Mouse (Mus musculus) ES-E14 (cell line): ENCODE measurements around the gene Clic6. TPM values are rescaled to one million over a fixed set of nuclear protein-coding genes. Genes with fewer than 3 reads are reported as not detected.

Source experiments
- DNase-seq: peaks from one replicate; pipeline ENCODE4 v3.0.0-alpha.2; 2013; ENCODE audit warnings: low read depth, low spot score
- H3K27ac ChIP-seq: 2 replicates; pipeline ENCODE4 v1.5.1; 2012; ENCODE audit warnings: low read depth, mild to moderate bottlenecking, low read length, moderate library complexity, mixed read lengths; ENCODE audit not compliant: poor library complexity, insufficient read depth, severe bottlenecking
- H3K36me3 ChIP-seq: 2 replicates; pipeline ENCODE4 v1.6.1; 2012; ENCODE audit warnings: mild to moderate bottlenecking, low read length, moderate library complexity, mixed read lengths; ENCODE audit not compliant: control insufficient read depth, poor library complexity, insufficient read depth, severe bottlenecking
- H3K4me1 ChIP-seq, 2 experiments: fragments of 150-350 bp in 1 of 2; sonication (generic) in 1 of 2; 2 replicates each; pipeline ENCODE4 v1.6.1; 2012; ENCODE audit warnings: low read length in 2 of 2, mild to moderate bottlenecking in 1 of 2, mixed read lengths in 1 of 2; ENCODE audit not compliant: control insufficient read depth in 2 of 2, insufficient read depth in 2 of 2, poor library complexity in 1 of 2
- H3K4me3 ChIP-seq, 2 experiments: fragments of 150-350 bp in 1 of 2; sonication (generic) in 1 of 2; 2 replicates each; pipeline ENCODE4 v1.5.1; 2012; ENCODE audit warnings: low read length in 2 of 2, low read depth in 1 of 2, mild to moderate bottlenecking in 1 of 2, mixed read lengths in 1 of 2; ENCODE audit not compliant: insufficient read depth in 1 of 2, poor library complexity in 1 of 2, severe bottlenecking in 1 of 2
- H3K9ac ChIP-seq: 2 replicates; pipeline ENCODE4 v1.6.1; 2012; ENCODE audit warnings: low read depth, mild to moderate bottlenecking, low read length, mixed read lengths; ENCODE audit not compliant: poor library complexity, insufficient read depth, severe bottlenecking
- H3K9me3 ChIP-seq: fragments of 150-350 bp; sonication (generic); 2 replicates; pipeline ENCODE4 v1.6.1; 2012; ENCODE audit warnings: low read depth, mild to moderate bottlenecking, low read length; ENCODE audit not compliant: control insufficient read depth, insufficient read depth
- CHD2 ChIP-seq: IDR thresholded peaks from 2 replicates; pipeline ENCODE4 v1.6.1; 2014; ENCODE audit warnings: mild to moderate bottlenecking, low read depth, low read length, inconsistent platforms
- HCFC1 ChIP-seq: IDR thresholded peaks from 2 replicates; pipeline ENCODE4 v1.6.1; 2012; ENCODE audit warnings: low read length, inconsistent platforms, borderline replicate concordance; ENCODE audit not compliant: insufficient read depth
- MAFK ChIP-seq: IDR thresholded peaks from 2 replicates; pipeline ENCODE4 v1.6.1; 2014; ENCODE audit warnings: mild to moderate bottlenecking, low read depth, low read length, inconsistent platforms; ENCODE audit not compliant: insufficient read depth
- ZC3H11A ChIP-seq: IDR thresholded peaks from 2 replicates; pipeline ENCODE4 v1.6.1; 2012; ENCODE audit warnings: low read depth, mild to moderate bottlenecking, inconsistent platforms, low read length, borderline replicate concordance
- ZNF384 ChIP-seq: IDR thresholded peaks from 2 replicates; pipeline ENCODE4 v1.6.1; 2012; ENCODE audit warnings: low read depth, low read length, inconsistent platforms
- in situ Hi-C, 2 experiments: fragments of 600-800 bp; cut with MboI; formaldehyde crosslinking; loops; one replicate each; pipeline ENCODE4 v1.15.1; 2025; ENCODE audit warnings: low sequenced_read_pairs in 2 of 2, inconsistent platforms in 1 of 2; ENCODE audit not compliant: unreplicated experiment in 2 of 2
- total RNA-seq: library from RNA; depleted of rRNA; stranded (reverse); fragments of 300-350 nt; gene quantifications from 2 replicates; pipeline ENCODE4 v1.2.3, GENCODE M21; 2012

Clic6 gene
- total RNA-seq, 1 experiment, result 1.0 TPM

DNA sequence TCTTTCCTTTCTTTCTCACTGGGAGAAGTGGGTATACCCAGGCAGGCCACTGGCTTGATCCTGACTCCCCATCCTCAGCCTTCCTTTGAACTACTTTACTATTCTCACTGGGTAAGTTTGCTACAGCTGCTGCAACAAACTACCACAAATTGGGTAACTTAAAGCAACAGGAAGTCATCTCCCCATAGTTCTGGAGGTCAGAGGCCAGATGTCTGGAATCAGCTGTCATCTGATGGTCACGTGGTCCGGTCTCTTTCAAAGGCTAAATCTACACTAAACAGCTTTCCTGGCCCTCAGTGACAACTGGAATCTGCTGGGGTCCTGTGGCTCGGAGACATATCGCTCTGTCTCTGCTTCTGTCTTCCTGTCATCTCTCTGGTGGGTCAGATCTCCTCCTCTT, 87.7 kb downstream of the Clic6 start:
- H3K9ac ChIP-seq, result no peak overlapping the region
- peaks cover 0 to 2% of the 10 kb centered on the region in 2 experiments; a peak in 1 of 4 replicates for H3K4me1 ChIP-seq
- no peak for DNase-seq
- H3K36me3 ChIP-seq, result no peaks in the 10 kb centered on the region
- in situ Hi-C loops, result no loop called here
- no peak overlapping the region for H3K4me3 ChIP-seq
- H3K27ac ChIP-seq, result no peak overlapping the region
- no peak for TF ChIP-seq CHD2
- no peak for TF ChIP-seq ZNF384
- TF ChIP-seq MAFK, result no peak
- no peak for TF ChIP-seq ZC3H11A
- no peak for TF ChIP-seq HCFC1
- H3K9me3 ChIP-seq, result no peaks in the 10 kb centered on the region

DNA sequence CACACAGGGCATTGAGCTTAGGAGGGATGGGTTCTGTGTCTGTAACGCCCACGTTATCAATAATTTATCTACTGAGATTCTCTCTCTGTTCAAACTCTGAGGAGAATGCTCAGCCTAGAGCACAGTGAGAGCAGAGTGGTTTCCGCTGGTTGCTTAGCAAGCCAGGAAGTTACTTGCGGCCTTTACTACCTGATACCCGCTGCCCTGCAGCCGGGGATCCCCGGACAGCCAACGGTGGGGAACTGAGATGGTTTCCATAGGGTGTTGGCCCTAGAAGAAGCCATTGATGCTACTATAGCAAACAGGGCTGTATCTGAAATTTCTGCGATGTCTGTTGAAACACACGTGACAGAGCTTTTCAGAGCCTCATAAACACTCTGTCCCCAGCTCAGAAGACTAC, 90.3 kb downstream of the Clic6 start:
- H3K4me3 ChIP-seq, result no peak overlapping the region
- no peak overlapping the region for H3K27ac ChIP-seq
- TF ChIP-seq HCFC1, result no peak
- TF ChIP-seq CHD2, result no peak
- no peak for TF ChIP-seq MAFK
- TF ChIP-seq ZNF384, result no peak
- TF ChIP-seq ZC3H11A, result no peak
- DNase-seq, result no peak
- H3K36me3 ChIP-seq, result no peaks in the 10 kb centered on the region
- H3K9me3 ChIP-seq, result no peaks in the 10 kb centered on the region
- H3K4me1 ChIP-seq, result peaks cover 0 to 2% of the 10 kb centered on the region in 2 experiments; a peak in 1 of 4 replicates
- in situ Hi-C loops, result no loop called here
- no peak overlapping the region for H3K9ac ChIP-seq

DNA sequence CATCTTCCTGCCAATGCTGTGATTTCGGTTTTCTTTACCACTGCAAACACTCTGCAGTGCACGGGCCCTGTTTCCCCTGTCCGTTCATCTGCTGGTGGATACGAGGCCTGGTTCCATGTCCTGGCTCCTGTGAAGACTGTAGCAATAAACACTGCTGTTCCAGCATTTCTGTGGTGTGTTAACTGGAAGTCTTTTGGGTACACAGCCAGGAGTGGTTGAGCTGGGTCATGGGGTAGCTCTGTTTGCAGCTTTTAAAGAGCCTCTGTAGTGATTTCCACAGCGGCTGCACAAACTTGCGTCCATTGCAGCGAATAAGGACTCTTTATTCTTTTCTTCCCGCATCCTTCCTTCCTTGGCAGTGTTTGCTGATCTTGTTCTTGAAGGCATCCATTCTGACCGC, 91.8 kb downstream of the Clic6 start:
- in situ Hi-C loops, result no loop called here

DNA sequence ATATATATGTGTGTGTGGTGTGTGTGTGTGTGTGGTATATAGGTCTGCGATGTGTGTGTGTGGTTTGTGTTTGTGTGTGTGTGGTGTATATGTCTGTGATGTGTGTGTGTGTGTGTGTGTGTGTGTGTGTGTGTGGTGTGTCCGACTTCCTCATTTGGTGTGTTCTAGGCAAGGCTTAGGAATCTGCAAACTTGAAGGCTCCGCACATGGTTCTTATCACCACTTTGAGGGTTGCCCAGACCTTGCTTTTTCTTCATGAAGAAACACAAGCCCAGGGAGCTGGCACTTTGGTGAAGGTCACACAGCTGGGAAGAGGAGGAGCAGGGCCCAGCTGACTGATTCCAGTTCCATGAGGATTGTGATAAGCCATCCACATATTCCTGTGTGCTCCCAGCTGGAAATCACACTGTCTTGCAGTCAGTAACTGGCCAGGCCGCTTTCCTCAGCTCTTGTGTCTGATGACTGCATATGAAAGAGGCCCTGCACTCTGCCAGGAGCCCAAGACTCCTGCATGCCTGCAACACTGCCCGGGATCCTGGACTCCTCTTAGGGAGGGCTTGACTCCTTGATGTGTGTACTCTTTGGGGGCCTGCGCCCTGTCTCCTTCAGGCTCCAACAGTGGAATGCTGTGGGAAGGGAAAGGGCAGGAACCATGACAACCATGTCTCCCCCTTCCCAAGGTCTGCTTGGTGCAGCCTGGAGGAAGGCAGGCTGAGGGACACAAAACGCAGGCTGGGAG, 93.5 kb downstream of the Clic6 start:
- Histone ChIP-seq H3K36me3 (no peaks in the 10 kb centered on the region), H3K9me3 (no peaks in the 10 kb centered on the region), H3K27ac (no peak overlapping the region), H3K4me3 (no peak overlapping the region), H3K4me1 (no peaks in the 10 kb centered on the region), H3K9ac (no peak overlapping the region)
- DNase-seq, result no peak
- in situ Hi-C loops, result no loop called here
- TF ChIP-seq HCFC1 (no peak), ZC3H11A (no peak), ZNF384 (no peak), CHD2 (no peak), MAFK (no peak)

More for the DNA sequence above, 91.8 kb downstream of the Clic6 start:
- Histone ChIP-seq H3K4me3 (no peak overlapping the region), H3K9ac (no peak overlapping the region), H3K27ac (no peak overlapping the region), H3K9me3 (no peaks in the 10 kb centered on the region), H3K4me1 (no peaks in the 10 kb centered on the region), H3K36me3 (no peaks in the 10 kb centered on the region)
- DNase-seq, result no peak
- TF ChIP-seq MAFK (no peak), ZC3H11A (no peak), ZNF384 (no peak), HCFC1 (no peak), CHD2 (no peak)

DNA sequence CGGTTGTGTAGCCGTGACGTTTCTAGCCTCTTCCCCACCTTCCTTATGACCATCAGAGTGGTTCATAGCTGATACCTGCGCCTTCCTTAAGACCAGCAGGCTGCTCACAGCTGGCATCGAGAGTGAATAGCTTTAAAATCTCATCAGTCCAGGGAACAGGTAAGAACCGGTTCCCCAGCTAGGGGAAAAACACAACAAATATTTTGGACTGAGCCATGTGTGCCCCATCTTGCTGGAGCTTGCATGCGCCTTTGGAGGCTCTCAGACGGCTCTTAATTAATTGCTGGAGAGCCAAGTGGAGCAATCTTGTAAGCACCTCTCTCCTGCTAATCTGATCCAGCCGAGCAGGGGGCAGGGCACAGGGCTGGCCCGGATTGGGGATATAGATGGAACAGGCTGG, 95.4 kb downstream of the Clic6 start:
- Histone ChIP-seq H3K27ac (no peak overlapping the region), H3K36me3 (no peaks in the 10 kb centered on the region), H3K9me3 (no peaks in the 10 kb centered on the region), H3K4me1 (no peaks in the 10 kb centered on the region), H3K9ac (no peak overlapping the region), H3K4me3 (no peak overlapping the region)
- DNase-seq, result no peak
- in situ Hi-C loops, result no loop called here
- TF ChIP-seq ZNF384 (no peak), ZC3H11A (no peak), HCFC1 (no peak), MAFK (no peak), CHD2 (no peak)
